Mouse (Mus musculus): ENCODE results near the gene Atp5k. TPM values are rescaled to one million over a fixed set of nuclear protein-coding genes. Genes with fewer than 3 reads are reported as not detected.

The Atp5k gene
- total RNA-seq, 2 experiments from 2014 or later, result 764 to 791 TPM

GRCm38 (mm10) chr5:108431196-108431595 is 3.1 kb downstream of the Atp5k start:
- no peak for DNase-seq

- DNase-seq, result no peak
Observed at GRCm38 (mm10) chr5:108427186-108427585, 7.1 kb downstream of the Atp5k start.

GRCm38 (mm10) chr5:108423427-108423826 is 10.8 kb downstream of the Atp5k start:
- DNase-seq, result no peak

- DNase-seq, result no peak
Observed at GRCm38 (mm10) chr5:108422741-108423140, 11.5 kb downstream of the Atp5k start.

- no peak for DNase-seq
Observed at GRCm38 (mm10) chr5:108414711-108415110, 19.5 kb downstream of the Atp5k start.

GRCm38 (mm10) chr5:108406977-108407376 is 27.3 kb downstream of the Atp5k start:
- no peak for DNase-seq

GRCm38 (mm10) chr5:108405460-108405859 is 28.8 kb downstream of the Atp5k start:
- no peak for DNase-seq

GRCm38 (mm10) chr5:108403453-108403852 is 30.8 kb downstream of the Atp5k start:
- no peak for DNase-seq

- no peak for DNase-seq
Observed at GRCm38 (mm10) chr5:108389744-108390143, 44.5 kb downstream of the Atp5k start.

- no peak for DNase-seq
Observed at GRCm38 (mm10) chr5:108388201-108388600, 46.0 kb downstream of the Atp5k start, which contains the start of gene Pde6b. TSS of gene Pde6b (plus strand) at chr5:108388391.

GRCm38 (mm10) chr5:108386449-108386848 is 47.8 kb downstream of the Atp5k start:
- DNase-seq, result no peak

GRCm38 (mm10) chr5:108385632-108386031 is 48.6 kb downstream of the Atp5k start:
- no peak for DNase-seq

Other genes with a start within 250 kb of the Atp5k start
- 10 to 100 TPM; 14.7 to 15.6 TPM for gene Dr1, start 165.6 kb downstream of the Atp5k start, total RNA-seq (2021)
- 1 to 10 TPM; 3.2 to 3.9 TPM for gene Pigg, start 121.8 kb downstream of the Atp5k start, total RNA-seq (2021)
- under 1 TPM; 0.38 to 0.56 TPM for gene Gm42517, start 66.5 kb downstream of the Atp5k start, total RNA-seq (2021)
- not detected for gene Pde6b, start 46.1 kb downstream of the Atp5k start, total RNA-seq (2021)
- gene Mfsd7a, start 14.4 kb upstream of the Atp5k start, total RNA-seq (2021), result under 1 TPM; 0.67 to 0.95 TPM
- gene Pcgf3, start 26.8 kb upstream of the Atp5k start, total RNA-seq (2021), result 10 to 100 TPM; 30.9 to 39.5 TPM
- not detected for gene Cplx1, start 115.6 kb upstream of the Atp5k start, total RNA-seq (2021)
- gene Gak, start 195.3 kb upstream of the Atp5k start, total RNA-seq (2021), result 10 to 100 TPM in 1 of 2 experiments, 1 to 10 TPM in 1; 9.2 to 11.8 TPM
- 1 to 10 TPM; 5.2 to 5.4 TPM for gene Tmem175, start 195.3 kb upstream of the Atp5k start, total RNA-seq (2021)
- 1 to 10 TPM; 7.8 to 9.4 TPM for gene Idua, start 225.9 kb upstream of the Atp5k start, total RNA-seq (2021)
- gene Dgkq, start 235.2 kb upstream of the Atp5k start, total RNA-seq (2021), result 1 to 10 TPM; 4.7 to 5.0 TPM
- not detected for gene Slc26a1, start 241.1 kb upstream of the Atp5k start, total RNA-seq (2021)